Mouse (Mus musculus) lung, embryonic 16.5 days (tissue): Measurements from ENCODE around the gene Rhoj. TPM values are rescaled to one million over a fixed set of nuclear protein-coding genes. Genes with fewer than 3 reads are reported as not detected.

Experiments
- polyA plus RNA-seq: library from polyadenylated mRNA; unstranded; fragments of >200 nt; fragmentation: Nextera tagmentation; extraction: Ambion mirVana; gene quantifications from 2 replicates; pipeline ENCODE4 v1.2.1, GENCODE M21; 2015

The Rhoj gene
- polyA plus RNA-seq, 1 experiment from 2014 or later, result 66.0 TPM

Other genes starting within 250 kb of the Rhoj start
- not detected in 2 replicates for gene Kcnh5, start 131.0 kb upstream of the Rhoj start, polyA plus RNA-seq
- gene Gphb5, start 108.5 kb downstream of the Rhoj start, polyA plus RNA-seq, result 0.13 TPM in 1 of 2 replicates, not detected in the other